Mouse (Mus musculus) liver, adult 2 months (tissue): ENCODE results near the gene Exoc3l4. TPM values are rescaled to one million over a fixed set of nuclear protein-coding genes. Genes with fewer than 3 reads are reported as not detected.

Experiments
- DNase-seq: peaks from one replicate; pipeline ENCODE4 v3.0.0-alpha.2; 2011; ENCODE audit warnings: low read depth, low spot score; ENCODE audit errors: extremely low read depth
- H3K27ac ChIP-seq: fragments of 200-500 bp; replicated peaks from 2 replicates; pipeline ENCODE4 v1.5.1; 2012; ENCODE audit warnings: low read depth, mild to moderate bottlenecking, control low read depth, inconsistent platforms, low read length; ENCODE audit not compliant: insufficient read depth
- H3K27me3 ChIP-seq: fragments of 200-500 bp; 2 replicates; pipeline ENCODE4 v1.6.1; 2012; ENCODE audit warnings: mild to moderate bottlenecking, moderate library complexity, low read length, inconsistent platforms; ENCODE audit not compliant: control insufficient read depth, insufficient read depth
- H3K36me3 ChIP-seq: fragments of 200-500 bp; 2 replicates; pipeline ENCODE4 v1.6.1; 2012; ENCODE audit warnings: low read length, inconsistent platforms; ENCODE audit not compliant: control insufficient read depth, insufficient read depth
- H3K4me1 ChIP-seq: fragments of 200-500 bp; 2 replicates; pipeline ENCODE4 v1.6.1; 2011; ENCODE audit warnings: low read length; ENCODE audit not compliant: control insufficient read depth, insufficient read depth
- H3K4me3 ChIP-seq: fragments of 200-500 bp; 2 replicates; pipeline ENCODE4 v1.5.1; 2011; ENCODE audit warnings: low read depth, mild to moderate bottlenecking, control low read depth, low read length, moderate library complexity; ENCODE audit not compliant: insufficient read depth
- H3K79me2 ChIP-seq: fragments of 200-500 bp; 2 replicates; pipeline ENCODE4 v1.6.1; 2012; ENCODE audit warnings: inconsistent platforms, mild to moderate bottlenecking, low read length, moderate library complexity; ENCODE audit not compliant: control insufficient read depth, insufficient read depth
- H3K9ac ChIP-seq: fragments of 200-500 bp; 2 replicates; pipeline ENCODE4 v1.6.1; 2012; ENCODE audit warnings: low read depth, mild to moderate bottlenecking, control low read depth, inconsistent platforms, low read length
- CTCF ChIP-seq: fragments of 200-500 bp; IDR thresholded peaks from 2 replicates; pipeline ENCODE4 v1.5.1; 2011; ENCODE audit warnings: low read depth, low read length, control low read depth
- POLR2A ChIP-seq: fragments of 200-500 bp; IDR thresholded peaks from 2 replicates; pipeline ENCODE4 v1.6.1; 2011; ENCODE audit warnings: low read length, control low read depth; ENCODE audit not compliant: insufficient read depth; ENCODE audit errors: extremely low read depth
- WGBS: fragments of 180-500 bp; shearing (Covaris S2); methylation state at CpG from one replicate; pipeline ENCODE4 v1.1.7; 2018; 5-methylcytosine and 5-hydroxymethylcytosine counted together
- polyA plus RNA-seq: library from polyadenylated mRNA; depleted of rRNA; stranded (reverse); fragments of >200 nt; gene quantifications from 2 replicates; pipeline ENCODE4 v1.2.3, GENCODE M21; 2012
- total RNA-seq: library from RNA; depleted of rRNA; stranded (reverse); fragments of >200 nt; gene quantifications from 2 replicates; pipeline ENCODE4 v1.2.3, GENCODE M21; 2014

Exoc3l4 gene
- total and polyA plus RNA-seq, 2 experiments, result 1.0 to 3.4 TPM

- Histone ChIP-seq H3K4me1 (no peaks in the 10 kb centered on the region), H3K79me2 (no peaks in the 10 kb centered on the region), H3K4me3 (no peak overlapping the region), H3K36me3 (no peaks in the 10 kb centered on the region), H3K9ac (no peak overlapping the region), H3K27ac (no peak overlapping the region), H3K27me3 (peaks cover 6% of the 10 kb centered on the region)
- TF ChIP-seq CTCF, result no peak
- TF ChIP-seq POLR2A, result no peak
- no peak for DNase-seq
- WGBS, result 77% methylated on average over 10 of the region's 10 CpGs
Observed at GRCm38 (mm10) chr12:111404880-111405279, 11.9 kb upstream of the Exoc3l4 start.

- H3K9ac ChIP-seq, result no peak within 1 kb of the TSS
- H3K27ac ChIP-seq, result no peak within 1 kb of the TSS
- peaks cover 6% of the 10 kb centered on the region for H3K27me3 ChIP-seq
- no peak for TF ChIP-seq POLR2A
- TF ChIP-seq CTCF, result no peak
- no peak within 1 kb of the TSS for H3K4me3 ChIP-seq
- H3K79me2 ChIP-seq, result no peaks in the 10 kb centered on the region
- DNase-seq, result no peak
- no peaks in the 10 kb centered on the region for H3K4me1 ChIP-seq
- 12% methylated on average over 24 of the region's 24 CpGs for WGBS
- no peaks in the 10 kb centered on the region for H3K36me3 ChIP-seq
Observed at GRCm38 (mm10) chr12:111406622-111407021, 10.2 kb upstream of the Exoc3l4 start, which contains the start of gene Lbhd2. Gene Lbhd2 (plus strand): TSS chr12:111406809.

- no peaks in the 10 kb centered on the region for H3K36me3 ChIP-seq
- no peaks in the 10 kb centered on the region for H3K4me1 ChIP-seq
- no peak overlapping the region for H3K27ac ChIP-seq
- no peak for TF ChIP-seq CTCF
- no peak for TF ChIP-seq POLR2A
- no peak overlapping the region for H3K9ac ChIP-seq
- H3K79me2 ChIP-seq, result no peaks in the 10 kb centered on the region
- no peak overlapping the region for H3K4me3 ChIP-seq
- DNase-seq, result no peak
- 77% methylated on average over 5 of the region's 5 CpGs for WGBS
- H3K27me3 ChIP-seq, result peaks cover 6% of the 10 kb centered on the region
Observed at GRCm38 (mm10) chr12:111409583-111409982, 7.2 kb upstream of the Exoc3l4 start.

GRCm38 (mm10) chr12:111411631-111412355 is 5.0 kb upstream of the Exoc3l4 start:
- Histone ChIP-seq H3K27ac (no peak overlapping the region), H3K9ac (no peak overlapping the region), H3K4me1 (peaks cover under 1% of the 10 kb centered on the region; the same call in 1 of the 2 replicates), H3K79me2 (no peaks in the 10 kb centered on the region), H3K27me3 (peaks cover 3% of the 10 kb centered on the region), H3K4me3 (no peak overlapping the region), H3K36me3 (no peaks in the 10 kb centered on the region)
- TF ChIP-seq POLR2A, result no peak
- no peak for TF ChIP-seq CTCF
- WGBS, result 92% methylated on average over 8 of the region's 8 CpGs
- no peak for DNase-seq

- 64% methylated on average over 12 of the region's 12 CpGs for WGBS
- Histone ChIP-seq H3K27ac (no peak overlapping the region), H3K4me3 (no peak overlapping the region), H3K27me3 (no peaks in the 10 kb centered on the region), H3K9ac (no peak overlapping the region), H3K36me3 (no peaks in the 10 kb centered on the region), H3K4me1 (peaks cover 3% of the 10 kb centered on the region; the same call in 1 of the 2 replicates), H3K79me2 (no peaks in the 10 kb centered on the region)
- TF ChIP-seq POLR2A (no peak), CTCF (no peak)
- DNase-seq, result no peak
Observed at GRCm38 (mm10) chr12:111412581-111413284, 4.1 kb upstream of the Exoc3l4 start.
